Mouse (Mus musculus) ES-Bruce4 (cell line): Measurements from ENCODE around the gene Actr6.

Experiments used
- EP300 ChIP-seq: IDR thresholded peaks from 2 replicates; pipeline ENCODE4 v1.6.1; 2011; ENCODE audit warnings: low read depth, low read length; ENCODE audit not compliant: insufficient read depth
- POLR2A ChIP-seq: IDR thresholded peaks from one replicate; pipeline ENCODE4 v1.8.1; 2011; ENCODE audit warnings: low read length; ENCODE audit not compliant: insufficient read depth

GRCm38 (mm10) chr10:89665679-89666078 is 66.4 kb downstream of the Actr6 start:
- TF ChIP-seq EP300, result no peak
- TF ChIP-seq POLR2A, result no peak
